Mouse (Mus musculus) adrenal gland, postnatal 36 days (tissue): ENCODE data around the gene Slc47a1. TPM values are rescaled to one million over a fixed set of nuclear protein-coding genes. Genes with fewer than 3 reads are reported as not detected.
"Not testable (repeated sequence)": the region's sequence is repeated elsewhere in the genome, so short reads cannot be mapped to it uniquely, and the experiment has no call there.

ENCODE experiments used
- DNase-seq, 2 experiments: peaks; one replicate each; pipeline ENCODE4 v3.0.0; 2021; ENCODE audit warnings: mixed read lengths in 1 of 2
- long read RNA-seq, 2 experiments: library from polyadenylated mRNA; stranded (forward); transcript quantifications; one replicate each; pipeline ENCODE4 v2.0.0; 2021; ENCODE audit warnings: borderline sequencing depth in 2 of 2
- total RNA-seq, 2 experiments: library from RNA; stranded (reverse); gene quantifications; 2 replicates each; pipeline ENCODE4 v1.2.3; 2021

Gene Slc47a1
- 1 to 10 TPM in 1 of 2 experiments, under 1 TPM in 1; 0.56 to 1.8 TPM for total RNA-seq
- long read RNA-seq, experiment 1, partial matches to known transcripts: 0 of 4 reads
- long read RNA-seq, experiment 1, other reads (novel, unspliced or antisense): 3 of 4 reads
- long read RNA-seq, experiment 2: 0 reads

- peak; percentile 73 to 74 for DNase-seq
Measured at GRCm38 (mm10) chr11:61377881-61378613, at the start of gene Slc47a1. Gene Slc47a1 (minus strand): TSS chr11:61378345.

GRCm38 (mm10) chr11:61419253-61419652 lies 41.1 kb upstream of the Slc47a1 start:
- no peak for DNase-seq

DNA sequence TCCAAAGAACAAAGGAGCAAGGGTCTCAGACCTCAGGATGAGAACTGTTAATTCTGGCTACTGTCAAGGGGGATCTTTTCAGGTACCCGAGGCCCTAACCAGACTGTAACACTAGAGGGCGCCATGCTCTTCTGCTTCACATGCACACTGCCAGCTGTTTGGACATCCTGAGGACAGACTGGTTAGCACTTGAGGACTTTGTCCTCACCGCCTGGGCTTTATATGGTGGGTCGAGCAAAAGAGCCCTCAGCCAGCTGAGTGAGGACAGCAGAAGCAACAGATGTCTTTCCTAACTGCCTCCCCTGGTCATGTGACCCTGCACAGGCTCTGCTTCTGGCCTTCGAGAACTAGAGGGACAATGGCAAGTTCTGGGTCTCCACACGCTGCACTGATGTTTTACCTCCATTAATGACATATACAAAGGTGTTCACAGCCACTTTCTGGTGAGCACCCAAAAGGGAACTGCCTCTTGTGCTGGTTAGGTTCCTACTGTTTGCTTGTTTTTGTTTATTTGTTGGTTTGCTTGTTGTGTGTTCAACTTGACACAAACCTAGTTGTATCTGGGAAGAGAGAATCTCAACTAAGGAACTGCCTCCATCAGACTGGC lies 39.9 kb upstream of the Slc47a1 start:
- DNase-seq: peak; percentile 79 to 83

DNA sequence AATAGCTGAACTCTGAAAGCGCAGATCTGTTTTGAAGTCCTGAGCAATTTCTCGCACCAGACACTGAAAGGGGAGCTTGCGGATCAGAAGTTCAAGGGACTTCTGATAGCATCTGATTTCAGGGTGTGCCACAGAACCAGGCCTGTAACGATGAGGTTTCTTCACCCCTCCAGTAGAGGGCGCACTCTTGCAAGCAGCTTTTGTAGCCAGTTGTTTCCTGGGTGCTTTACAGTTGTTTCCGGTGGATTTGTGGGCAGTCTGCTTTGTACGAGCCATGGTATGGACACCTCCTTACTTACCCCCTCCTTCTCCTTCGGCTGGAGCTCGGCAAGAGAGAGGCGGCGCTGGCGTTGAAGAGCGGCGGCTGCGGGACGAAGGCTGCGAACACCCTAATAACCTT lies 38.4 kb upstream of the Slc47a1 start:
- peak; percentile 14 to 33 for DNase-seq

GRCm38 (mm10) chr11:61415444-61415843 lies 37.3 kb upstream of the Slc47a1 start:
- DNase-seq: no peak

GRCm38 (mm10) chr11:61414560-61414959 lies 36.4 kb upstream of the Slc47a1 start:
- no peak for DNase-seq

- DNase-seq: no peak
Measured at GRCm38 (mm10) chr11:61413411-61413810, 35.3 kb upstream of the Slc47a1 start.

DNA sequence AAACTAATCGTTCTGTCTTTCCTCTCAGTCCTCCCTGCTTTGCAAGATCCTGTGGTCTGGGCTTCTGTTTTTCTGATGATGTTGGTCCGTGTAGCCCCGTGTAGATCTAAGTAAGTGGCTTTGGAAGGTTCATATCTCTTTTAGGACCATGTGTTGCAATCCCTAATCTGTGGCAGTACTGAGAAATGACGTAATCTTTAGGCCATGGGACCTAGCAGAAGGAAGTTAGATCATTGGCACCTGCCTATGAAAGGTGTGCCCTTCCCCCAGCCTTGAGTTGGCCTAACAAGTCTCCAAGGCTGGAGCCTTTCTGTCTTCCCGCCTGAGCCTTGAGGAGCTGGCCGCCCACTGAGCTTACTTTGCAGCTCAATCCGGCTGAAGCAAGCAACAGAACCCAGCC lies 33.7 kb upstream of the Slc47a1 start:
- DNase-seq: no peak

DNA sequence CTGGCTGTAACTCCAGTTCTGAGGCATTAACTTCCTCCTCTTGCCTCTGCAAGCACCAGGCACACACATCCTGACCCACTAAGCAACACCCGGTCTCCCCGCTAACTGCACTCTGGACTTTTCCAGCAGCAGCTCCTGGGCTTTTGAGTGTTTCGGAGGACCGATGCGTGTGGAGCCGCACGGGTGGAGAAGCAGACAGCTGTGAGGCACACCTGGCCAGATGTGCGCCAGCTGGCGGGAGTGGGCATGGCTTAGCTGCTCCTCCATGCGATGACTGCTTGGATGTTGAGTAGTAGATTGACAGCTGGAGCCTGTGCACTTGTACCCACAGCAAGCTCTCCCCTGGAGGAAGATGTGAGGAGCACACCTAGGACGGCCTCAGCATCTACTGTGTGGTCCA lies 33.1 kb upstream of the Slc47a1 start:
- no peak for DNase-seq

DNA sequence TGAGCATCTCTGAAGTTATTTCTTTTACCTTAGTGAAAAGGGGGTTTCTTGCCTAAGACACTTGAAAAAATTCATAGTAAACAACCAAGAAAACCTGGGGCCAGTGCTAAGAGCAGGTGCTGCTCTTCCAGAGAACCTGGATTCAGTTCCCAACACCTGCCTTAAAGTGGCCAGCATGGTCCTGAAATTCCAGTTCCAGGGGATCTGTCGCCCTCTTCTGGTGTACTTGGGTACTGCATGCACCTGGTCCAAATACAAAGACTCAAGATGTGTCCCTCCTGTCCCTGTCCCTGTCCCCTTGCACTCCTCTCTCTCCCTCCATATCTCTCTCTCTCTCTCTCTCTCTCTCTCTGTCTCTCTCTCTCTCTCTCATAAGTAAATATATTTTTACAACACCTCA lies 32.0 kb upstream of the Slc47a1 start:
- DNase-seq: peak; percentile 83 to 84

GRCm38 (mm10) chr11:61409051-61409450 lies 30.9 kb upstream of the Slc47a1 start:
- peak in 1 of 2 experiments; percentile 21 for DNase-seq

DNA sequence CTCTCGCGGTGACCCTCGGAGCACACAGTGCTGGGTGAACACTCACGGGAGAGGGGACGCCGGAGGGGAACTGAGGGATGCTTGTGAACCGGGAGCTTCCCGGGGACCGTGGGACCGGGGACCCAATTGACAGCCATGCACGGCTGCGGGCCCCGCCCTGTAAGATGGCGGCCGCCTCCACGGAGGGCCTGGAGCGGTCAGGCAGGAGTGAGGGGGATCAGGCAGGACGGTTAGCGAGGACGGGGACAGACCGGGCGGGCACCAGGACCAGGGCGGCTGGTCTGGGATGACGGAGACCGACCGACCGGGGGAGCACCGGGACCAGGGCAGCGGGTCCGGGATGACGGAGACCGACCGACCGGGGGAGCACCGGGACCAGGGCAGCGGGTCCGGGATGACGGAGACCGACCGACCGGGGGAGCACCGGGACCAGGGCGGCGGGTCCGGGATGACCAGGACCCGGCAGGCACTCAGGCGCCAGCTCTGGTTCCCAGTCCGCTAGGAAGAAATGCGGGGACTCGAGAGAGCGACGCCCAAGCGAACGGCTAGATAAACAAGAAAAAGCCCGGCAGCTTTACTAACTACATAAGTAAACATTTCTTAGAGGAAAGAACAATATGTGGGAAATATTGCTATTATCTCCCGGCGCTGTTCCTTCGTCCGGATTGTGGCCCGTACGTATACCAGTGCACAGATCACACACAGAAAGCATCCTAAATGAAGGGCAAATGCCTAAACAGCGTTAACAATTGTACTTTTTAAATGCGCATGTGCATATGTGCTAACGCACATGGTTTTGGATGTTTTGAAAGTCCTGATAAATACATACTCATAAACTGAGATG lies 30.3 kb upstream of the Slc47a1 start:
- DNase-seq: peak; percentile 82 to 89

DNA sequence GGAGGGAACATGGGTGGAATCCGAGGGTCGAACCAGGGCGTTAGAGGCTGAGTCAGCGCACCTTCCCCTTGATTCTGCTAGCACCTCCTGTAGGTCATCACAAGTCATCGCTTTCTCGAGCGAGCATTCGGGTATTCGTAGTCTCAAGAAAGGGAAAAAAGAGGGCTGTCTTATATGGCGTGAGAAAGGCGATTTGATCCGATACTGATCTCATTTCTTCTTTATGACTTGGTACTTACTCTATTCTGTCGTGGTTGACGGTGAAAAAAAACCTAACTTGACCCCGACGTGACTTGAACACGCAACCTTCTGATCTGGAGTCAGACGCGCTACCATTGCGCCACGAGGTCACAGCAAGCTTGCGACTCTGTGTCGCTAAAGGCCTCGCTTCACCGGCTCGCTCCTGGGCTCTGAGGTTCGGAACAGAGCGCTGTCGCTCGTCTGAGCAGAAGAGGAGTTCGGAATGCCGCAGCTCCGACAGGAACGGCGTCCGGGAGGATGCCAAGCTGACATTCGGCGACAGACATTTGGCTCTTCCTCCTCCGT lies 29.6 kb upstream of the Slc47a1 start:
- peak; percentile 91 to 94 for DNase-seq

DNA sequence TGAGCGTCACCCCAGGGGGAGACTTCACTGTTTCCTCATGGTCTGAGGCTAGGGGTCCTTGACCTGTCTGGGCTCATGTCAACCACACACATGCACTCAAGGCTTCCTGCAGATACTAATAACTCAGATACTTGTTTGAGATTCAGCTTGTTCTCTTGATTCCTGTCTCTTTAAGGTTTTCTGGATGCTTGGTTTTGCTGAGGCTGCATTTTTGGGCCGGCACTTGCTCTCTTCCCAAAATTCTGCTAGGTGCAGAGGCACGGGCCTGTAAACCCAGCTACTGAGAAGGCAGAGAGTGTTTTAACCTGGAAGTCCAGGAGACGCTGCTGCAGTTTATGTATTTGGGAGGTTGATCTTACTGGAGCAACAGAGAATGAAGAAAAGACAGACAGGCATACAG lies 23.6 kb upstream of the Slc47a1 start:
- no peak for DNase-seq

DNA sequence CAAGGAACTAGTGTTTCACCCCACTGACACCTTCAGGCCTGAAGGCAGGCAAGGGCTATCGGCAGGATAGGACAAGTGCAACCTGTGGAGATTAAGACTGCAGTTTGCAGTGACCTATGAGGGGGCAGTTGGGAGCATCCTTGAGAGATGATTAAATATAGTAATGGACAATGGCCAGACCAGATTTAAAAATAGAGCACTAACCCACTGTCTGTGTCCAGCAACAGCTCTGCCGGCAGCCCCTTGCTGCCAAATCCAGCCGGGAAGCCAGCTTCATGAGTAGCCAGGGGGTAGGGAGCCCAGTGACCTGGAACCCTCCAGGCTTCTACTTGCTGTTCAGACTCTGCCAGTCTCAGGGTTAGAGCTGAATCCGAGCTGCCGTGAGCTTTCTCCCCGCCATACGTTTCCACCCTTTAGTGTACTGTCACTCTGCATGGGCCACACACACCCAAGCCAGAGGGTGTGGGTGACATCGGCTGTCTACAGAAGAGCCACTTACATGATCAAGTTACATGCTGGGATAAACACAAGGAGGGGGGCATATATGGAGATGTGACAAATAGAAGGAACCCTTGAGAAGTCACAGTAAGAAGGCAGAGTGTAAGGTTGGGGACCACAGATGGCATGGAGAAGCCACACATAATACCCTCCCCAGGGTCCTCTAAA lies 22.7 kb upstream of the Slc47a1 start:
- DNase-seq: peak in 1 of 2 experiments; percentile 4

GRCm38 (mm10) chr11:61397423-61398043 lies 19.4 kb upstream of the Slc47a1 start:
- not testable (repeated sequence) for DNase-seq

DNA sequence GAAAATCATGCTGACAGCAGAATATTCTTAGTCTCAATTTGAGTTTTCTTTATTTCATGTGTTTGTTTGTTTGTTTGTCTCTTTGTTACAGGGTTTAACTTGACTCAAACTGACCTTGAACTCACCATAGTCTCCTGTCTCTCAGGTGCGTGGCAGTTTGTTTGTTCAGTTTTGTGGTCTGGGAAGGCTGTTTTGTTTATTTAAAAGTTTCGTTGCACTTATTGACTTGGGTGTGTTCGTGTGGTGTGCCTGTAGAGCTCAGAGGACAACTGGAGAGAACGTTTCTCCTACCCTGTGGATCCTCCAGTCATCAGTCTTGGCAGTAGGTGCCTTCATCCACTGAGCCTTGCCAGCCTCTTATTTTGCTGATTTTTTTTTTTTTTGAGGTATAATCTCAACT lies 10.8 kb upstream of the Slc47a1 start:
- no peak for DNase-seq

GRCm38 (mm10) chr11:61388012-61388411 lies 9.9 kb upstream of the Slc47a1 start:
- peak; percentile 25 to 40 for DNase-seq

DNA sequence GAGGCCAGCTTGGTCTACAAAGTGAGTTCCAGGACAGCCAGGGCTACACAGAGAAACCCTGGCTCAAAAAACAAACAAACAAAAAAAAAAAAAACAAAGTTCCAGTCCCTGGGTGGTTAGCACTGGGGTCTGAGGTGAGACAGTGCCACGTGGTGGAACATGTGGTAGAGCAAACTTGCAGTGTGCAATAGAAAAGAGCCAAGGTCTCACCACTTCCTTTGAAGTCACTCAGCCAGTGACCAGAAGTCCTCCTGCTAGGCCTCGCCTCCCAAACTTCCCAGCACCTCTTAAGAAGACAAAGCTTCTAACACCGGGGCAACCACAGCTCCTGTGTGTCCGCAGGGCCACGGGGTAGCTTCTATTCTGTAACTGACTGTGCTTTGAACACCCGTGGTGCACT lies 9.1 kb upstream of the Slc47a1 start:
- no peak for DNase-seq

DNA sequence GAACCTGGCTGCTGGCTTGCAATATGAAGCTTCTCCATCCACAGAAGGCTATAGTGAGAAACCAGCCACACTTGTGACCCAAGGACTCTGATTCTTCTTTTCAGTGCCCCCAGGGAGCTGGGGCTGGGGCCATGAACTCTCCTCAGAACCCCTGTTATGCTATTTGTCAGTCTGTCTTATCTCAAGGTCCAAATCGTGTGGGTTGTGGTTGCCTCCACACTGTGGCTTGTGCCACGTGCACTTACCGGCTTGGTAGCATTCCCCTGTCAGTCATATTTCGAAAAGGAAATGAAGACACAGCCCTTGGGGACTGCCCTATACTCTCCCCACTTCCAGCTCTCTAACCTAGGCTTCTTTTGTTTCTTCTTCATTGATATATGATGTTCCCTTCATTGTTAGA lies 7.6 kb upstream of the Slc47a1 start:
- DNase-seq: no peak

DNA sequence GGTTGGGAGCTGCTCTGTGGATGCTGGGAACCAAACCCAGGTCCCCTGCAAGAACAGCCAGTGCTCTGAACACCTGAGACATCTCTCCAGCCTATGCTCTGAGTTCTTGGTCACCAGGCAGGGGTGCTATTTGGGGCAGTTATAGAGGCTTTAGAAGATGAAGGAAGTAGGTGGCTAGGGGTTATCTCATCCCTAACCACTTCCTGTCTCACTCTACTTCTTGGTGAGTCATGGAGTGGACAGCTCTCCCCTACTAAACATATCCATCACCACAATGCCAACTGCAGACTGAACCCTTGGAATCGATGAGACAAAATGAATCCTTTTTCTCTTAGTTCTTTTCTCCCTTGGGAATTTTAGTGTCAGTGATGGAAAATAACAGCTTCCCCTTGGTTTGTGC lies 3.1 kb upstream of the Slc47a1 start:
- no peak for DNase-seq
